Mouse (Mus musculus): ENCODE measurements around the gene Pirb. TPM values are rescaled to one million over a fixed set of nuclear protein-coding genes. Genes with fewer than 3 reads are reported as not detected.
"Not testable (repeated sequence)": the region's sequence is repeated elsewhere in the genome, so short reads cannot be mapped to it uniquely, and the experiment has no call there.

Gene Pirb
- polyA plus RNA-seq, 1 experiment from 2014 or later, result 0.32 TPM

DNA sequence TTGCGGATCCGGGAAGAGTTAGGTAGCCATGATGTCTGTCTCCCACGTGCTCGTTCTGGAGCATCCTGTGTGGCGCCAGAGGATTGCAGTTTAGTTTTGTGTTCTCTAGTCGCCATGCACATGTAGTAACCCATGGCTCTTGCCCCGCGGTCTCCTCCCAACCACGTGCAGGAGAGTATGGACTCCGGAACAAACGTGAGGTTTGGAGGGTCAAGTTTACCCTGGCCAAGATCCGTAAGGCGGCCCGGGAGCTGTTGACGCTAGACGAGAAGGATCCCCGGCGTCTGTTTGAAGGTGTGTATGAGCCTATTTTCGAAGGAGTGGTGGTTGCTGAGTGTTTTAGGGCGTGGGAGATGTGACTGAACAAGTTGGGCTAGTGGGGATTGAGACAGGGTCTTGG lies 15.7 kb downstream of the Pirb start:
- H3K27me3 ChIP-seq, result no peaks in the 10 kb centered on the region
- ATAC-seq (ENCODE audit: low FRiP score), result peak; percentile 69
- peak overlapping the region; percentile 94 for H3K27ac ChIP-seq
- under 1% methylated on average over 20 of the region's 20 CpGs for WGBS
- peaks cover 42% of the 10 kb centered on the region for H3K36me3 ChIP-seq
- H3K4me2 ChIP-seq, result peak overlapping the region; percentile 84
- H3K9ac ChIP-seq, result peak overlapping the region; percentile 82
- H3K9me3 ChIP-seq, result no peaks in the 10 kb centered on the region
- H3K4me1 ChIP-seq (replicated peaks), result peaks cover 22% of the 10 kb centered on the region
- H3K4me3 ChIP-seq, result peak overlapping the region; percentile 67

- Histone ChIP-seq H3K4me1 (replicated peaks) (peaks cover 22% of the 10 kb centered on the region), H3K27ac (peak within 1 kb of the TSS; percentile 94), H3K36me3 (peaks cover 47% of the 10 kb centered on the region), H3K4me2 (peak within 1 kb of the TSS; percentile 84), H3K9ac (peak within 1 kb of the TSS; percentile 82), H3K27me3 (no peaks in the 10 kb centered on the region), H3K4me3 (peak within 1 kb of the TSS; percentile 67), H3K9me3 (no peaks in the 10 kb centered on the region)
- under 1% methylated on average over 42 of the region's 42 CpGs for WGBS
- ATAC-seq (ENCODE audit: low FRiP score), result peak; percentile 92
Measured at GRCm38 (mm10) chr7:3703879-3704441, 16.2 kb downstream of the Pirb start, which contains the start of gene Rps9. Gene Rps9, plus strand, starts transcription at chr7:3703993.

- 21% methylated on average over 6 of the region's 6 CpGs for WGBS
- Histone ChIP-seq H3K9ac (peak overlapping the region; percentile 82), H3K27me3 (no peaks in the 10 kb centered on the region), H3K36me3 (peaks cover 53% of the 10 kb centered on the region), H3K9me3 (no peaks in the 10 kb centered on the region), H3K27ac (peak overlapping the region; percentile 94), H3K4me2 (peak overlapping the region; percentile 84), H3K4me3 (peak overlapping the region; percentile 67), H3K4me1 (replicated peaks) (peaks cover 22% of the 10 kb centered on the region)
- peak; percentile 55 for ATAC-seq (ENCODE audit: low FRiP score)
Measured at GRCm38 (mm10) chr7:3703148-3703878, 16.9 kb downstream of the Pirb start.

- no peak for ATAC-seq (ENCODE audit: low FRiP score)
- WGBS, result 94% methylated on average over 6 of the region's 6 CpGs
- H3K4me3 ChIP-seq, result no peak overlapping the region
- no peak overlapping the region for H3K9ac ChIP-seq
- peaks cover 51% of the 10 kb centered on the region for H3K36me3 ChIP-seq
- no peaks in the 10 kb centered on the region for H3K9me3 ChIP-seq
- H3K4me2 ChIP-seq, result no peak overlapping the region
- H3K27ac ChIP-seq, result no peak overlapping the region
- no peaks in the 10 kb centered on the region for H3K27me3 ChIP-seq
- H3K4me1 ChIP-seq (replicated peaks), result peaks cover 12% of the 10 kb centered on the region
Measured at GRCm38 (mm10) chr7:3698471-3698870, 21.7 kb downstream of the Pirb start.

DNA sequence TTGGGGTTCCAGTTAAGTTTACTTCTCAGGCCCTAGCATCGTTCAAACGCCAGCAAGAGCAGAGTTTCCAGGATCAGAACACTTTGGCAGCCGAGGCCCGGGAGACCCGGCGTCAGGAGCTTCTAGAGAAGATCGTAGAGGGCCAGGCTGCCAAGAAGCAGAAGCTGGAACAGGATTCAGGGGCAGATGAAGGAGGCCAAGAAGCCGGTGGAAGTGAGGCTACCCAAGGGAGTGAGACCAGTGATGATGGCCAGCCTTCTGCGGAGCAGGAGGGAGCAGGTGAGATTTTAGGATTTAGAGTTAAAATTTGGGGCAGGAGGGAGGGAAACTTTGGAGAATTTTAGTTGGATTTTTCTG lies 25.3 kb downstream of the Pirb start:
- H3K36me3 ChIP-seq, result peaks cover 34% of the 10 kb centered on the region
- peak overlapping the region; percentile 95 for H3K27ac ChIP-seq
- H3K4me2 ChIP-seq, result peak overlapping the region; percentile 84
- peak overlapping the region; percentile 95 for H3K9ac ChIP-seq
- peak overlapping the region; percentile 74 for H3K4me3 ChIP-seq
- not testable (repeated sequence) for ATAC-seq (ENCODE audit: low FRiP score); H3K9me3 ChIP-seq; H3K27me3 ChIP-seq
- WGBS, result 9% methylated on average over 9 of the region's 9 CpGs
- peaks cover 29% of the 10 kb centered on the region for H3K4me1 ChIP-seq (replicated peaks)

- H3K4me2 ChIP-seq, result peak overlapping the region; percentile 84
- H3K9me3 ChIP-seq, result no peaks in the 10 kb centered on the region
- H3K4me1 ChIP-seq (replicated peaks), result peaks cover 29% of the 10 kb centered on the region
- H3K27ac ChIP-seq, result peak overlapping the region; percentile 95
- peak overlapping the region; percentile 95 for H3K9ac ChIP-seq
- no peaks in the 10 kb centered on the region for H3K27me3 ChIP-seq
- H3K36me3 ChIP-seq, result peaks cover 28% of the 10 kb centered on the region
- under 1% methylated on average over 43 of the region's 55 CpGs for WGBS
- peak; percentile 18 for ATAC-seq (ENCODE audit: low FRiP score)
- peak overlapping the region; percentile 74 for H3K4me3 ChIP-seq
Measured at GRCm38 (mm10) chr7:3694076-3694948, 25.9 kb downstream of the Pirb start.

DNA sequence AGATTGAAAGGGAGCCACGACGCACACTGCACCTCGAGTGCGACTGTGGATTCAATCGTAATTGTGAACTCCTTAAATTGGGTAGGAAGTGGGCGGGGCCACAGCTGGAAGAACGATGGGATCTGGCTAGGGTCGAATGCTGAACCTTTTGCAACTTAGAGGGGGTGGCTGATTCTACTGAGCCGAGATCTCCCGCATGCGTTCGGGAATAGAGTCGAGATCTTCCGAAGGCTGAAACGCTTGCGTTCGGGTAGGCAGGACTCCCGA lies 26.4 kb downstream of the Pirb start:
- Histone ChIP-seq H3K27me3 (no peaks in the 10 kb centered on the region), H3K27ac (peak overlapping the region; percentile 95), H3K4me1 (replicated peaks) (peaks cover 29% of the 10 kb centered on the region), H3K4me2 (peak overlapping the region; percentile 84), H3K36me3 (peaks cover 24% of the 10 kb centered on the region), H3K9ac (peak overlapping the region; percentile 95), H3K4me3 (peak overlapping the region; percentile 74), H3K9me3 (no peaks in the 10 kb centered on the region)
- under 1% methylated on average over 18 of the region's 18 CpGs for WGBS
- ATAC-seq (ENCODE audit: low FRiP score), result no peak

GRCm38 (mm10) chr7:3692987-3693808 lies 27.0 kb downstream of the Pirb start, which contains the start of gene Mboat7:
Gene Mboat7, minus strand, starts transcription at chr7:3693523.
- peak within 1 kb of the TSS; percentile 95 for H3K9ac ChIP-seq
- peaks cover 23% of the 10 kb centered on the region for H3K36me3 ChIP-seq
- H3K4me2 ChIP-seq, result peak within 1 kb of the TSS; percentile 84
- H3K9me3 ChIP-seq, result no peaks in the 10 kb centered on the region
- ATAC-seq (ENCODE audit: low FRiP score), result peak; percentile 93
- under 1% methylated on average over 55 of the region's 55 CpGs for WGBS
- peaks cover 29% of the 10 kb centered on the region for H3K4me1 ChIP-seq (replicated peaks)
- peak within 1 kb of the TSS; percentile 74 for H3K4me3 ChIP-seq
- H3K27me3 ChIP-seq, result no peaks in the 10 kb centered on the region
- H3K27ac ChIP-seq, result peak within 1 kb of the TSS; percentile 95

GRCm38 (mm10) chr7:3692382-3692986 lies 27.7 kb downstream of the Pirb start, which contains the start of gene Tsen34:
Gene Tsen34, plus strand, starts transcription at chr7:3692863.
- H3K9ac ChIP-seq, result peak within 1 kb of the TSS; percentile 95
- peaks cover 29% of the 10 kb centered on the region for H3K4me1 ChIP-seq (replicated peaks)
- H3K36me3 ChIP-seq, result peaks cover 22% of the 10 kb centered on the region
- H3K4me3 ChIP-seq, result peak within 1 kb of the TSS; percentile 74
- no peaks in the 10 kb centered on the region for H3K9me3 ChIP-seq
- H3K27me3 ChIP-seq, result no peaks in the 10 kb centered on the region
- WGBS, result under 1% methylated on average over 49 of the region's 49 CpGs
- H3K27ac ChIP-seq, result peak within 1 kb of the TSS; percentile 95
- peak within 1 kb of the TSS; percentile 84 for H3K4me2 ChIP-seq
- ATAC-seq (ENCODE audit: low FRiP score), result peak; percentile 80

DNA sequence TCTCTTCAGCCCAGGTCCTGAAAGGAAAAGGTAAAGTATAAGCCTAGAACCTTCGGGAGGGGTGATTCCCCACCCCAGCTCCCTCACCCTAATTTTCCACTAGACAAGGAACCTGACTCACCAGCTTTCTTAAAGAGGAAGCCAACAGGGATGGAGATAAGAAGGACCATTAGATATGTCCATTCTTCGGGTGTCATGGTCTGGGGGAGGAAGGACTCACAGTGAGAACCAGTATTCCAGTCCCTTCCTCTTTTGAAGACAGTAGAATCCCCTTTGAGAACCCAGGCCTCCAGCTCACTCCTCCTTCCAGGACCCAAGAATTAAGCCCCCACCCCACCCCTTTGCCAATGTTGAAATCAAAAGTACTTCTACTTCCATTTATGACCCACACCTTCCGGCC lies 28.3 kb downstream of the Pirb start:
- Histone ChIP-seq H3K36me3 (peaks cover 22% of the 10 kb centered on the region), H3K27ac (peak overlapping the region; percentile 95), H3K4me3 (peak overlapping the region; percentile 74), H3K9me3 (no peaks in the 10 kb centered on the region), H3K27me3 (no peaks in the 10 kb centered on the region), H3K9ac (peak overlapping the region; percentile 95), H3K4me1 (replicated peaks) (peaks cover 29% of the 10 kb centered on the region), H3K4me2 (peak overlapping the region; percentile 84)
- WGBS, result 40% methylated on average over 3 of the region's 3 CpGs
- no peak for ATAC-seq (ENCODE audit: low FRiP score)

GRCm38 (mm10) chr7:3685400-3686187 lies 34.6 kb downstream of the Pirb start:
- ATAC-seq (ENCODE audit: low FRiP score), result no peak
- Histone ChIP-seq H3K36me3 (peaks cover 48% of the 10 kb centered on the region), H3K9ac (no peak overlapping the region), H3K4me3 (no peak overlapping the region), H3K9me3 (no peaks in the 10 kb centered on the region), H3K4me2 (no peak overlapping the region), H3K4me1 (replicated peaks) (peaks cover 26% of the 10 kb centered on the region), H3K27me3 (no peaks in the 10 kb centered on the region), H3K27ac (peak overlapping the region; percentile 65; the same call in 1 of the 2 replicates)
- 82% methylated on average over 31 of the region's 31 CpGs for WGBS
